Mouse (Mus musculus): ENCODE data around the gene Adamts6. TPM values are rescaled to one million over a fixed set of nuclear protein-coding genes. Genes with fewer than 3 reads are reported as not detected.

The Adamts6 gene
- total RNA-seq, 2 experiments from 2014 or later, result 0.99 to 1.5 TPM

Other genes starting within 250 kb of the Adamts6 start
- 33.0 and 38.0 TPM in 2 replicates for gene Nln, start 178.2 kb upstream of the Adamts6 start, total RNA-seq (2015)
- 39.1 and 46.9 TPM in 2 replicates for gene Nln, start 178.2 kb upstream of the Adamts6 start, total RNA-seq (2017)
- gene Sgtb, start 178.1 kb upstream of the Adamts6 start, total RNA-seq (2015), result not detected in 2 replicates
- 0.34 TPM in 1 of 2 replicates, not detected in the other for gene Sgtb, start 178.1 kb upstream of the Adamts6 start, total RNA-seq (2017)
- gene Trappc13, start 109.4 kb upstream of the Adamts6 start, total RNA-seq (2015), result 59.3 and 63.4 TPM in 2 replicates
- gene Trappc13, start 109.4 kb upstream of the Adamts6 start, total RNA-seq (2017), result 67.6 and 69.5 TPM in 2 replicates
- 12.8 and 12.9 TPM in 2 replicates for gene Trim23, start 109.0 kb upstream of the Adamts6 start, total RNA-seq (2015)
- gene Trim23, start 109.0 kb upstream of the Adamts6 start, total RNA-seq (2017), result 20.8 and 22.2 TPM in 2 replicates
- 43.2 and 43.9 TPM in 2 replicates for gene Cenpk, start 59.2 kb upstream of the Adamts6 start, total RNA-seq (2015)
- gene Cenpk, start 59.2 kb upstream of the Adamts6 start, total RNA-seq (2017), result 101 and 184 TPM in 2 replicates
- gene Ppwd1, start 59.0 kb upstream of the Adamts6 start, total RNA-seq (2015), result 45.7 and 48.1 TPM in 2 replicates
- 33.0 and 44.7 TPM in 2 replicates for gene Ppwd1, start 59.0 kb upstream of the Adamts6 start, total RNA-seq (2017)